Mouse (Mus musculus) stomach, embryonic 14.5 days (tissue): ENCODE results near the gene Nek6. TPM values are rescaled to one million over a fixed set of nuclear protein-coding genes. Genes with fewer than 3 reads are reported as not detected.

Source experiments
- ATAC-seq: fragments of 200-750 bp; cut with Nextera tagmentation; 2 replicates; pipeline ENCODE4 v1.8.0; 2017; ENCODE audit warnings: low read depth, moderate TSS enrichment; ENCODE audit not compliant: insufficient number of reproducible peaks, insufficient read depth, low FRiP score
- H3K27ac ChIP-seq: fragments of 300-500 bp; sonication (generic); 2 replicates; pipeline ENCODE4 v1.5.1; 2014; ENCODE audit warnings: mild to moderate bottlenecking, low read length, moderate library complexity, mixed read lengths
- H3K27me3 ChIP-seq: fragments of 300-500 bp; sonication (generic); 2 replicates; pipeline ENCODE4 v1.6.1; 2014; ENCODE audit warnings: low read length, control low read depth, mixed read lengths; ENCODE audit not compliant: control insufficient read depth, insufficient read depth
- H3K36me3 ChIP-seq: fragments of 300-500 bp; sonication (generic); 2 replicates; pipeline ENCODE4 v1.6.1; 2014; ENCODE audit warnings: mild to moderate bottlenecking, control low read depth, low read length, moderate library complexity, mixed read lengths; ENCODE audit not compliant: control insufficient read depth, insufficient read depth
- H3K4me1 ChIP-seq: fragments of 300-500 bp; sonication (generic); 2 replicates; pipeline ENCODE4 v1.6.1; 2014; ENCODE audit warnings: low read length, control low read depth, mixed read lengths; ENCODE audit not compliant: control insufficient read depth, insufficient read depth
- H3K4me2 ChIP-seq: fragments of 300-500 bp; sonication (generic); replicated peaks from 2 replicates; pipeline ENCODE4 v1.6.1; 2014; ENCODE audit warnings: low read depth, low read length, control low read depth
- H3K4me3 ChIP-seq: fragments of 300-500 bp; sonication (generic); 2 replicates; pipeline ENCODE4 v1.5.1; 2014; ENCODE audit warnings: low read depth, low read length, control low read depth
- H3K9ac ChIP-seq: fragments of 300-500 bp; sonication (generic); replicated peaks from 2 replicates; pipeline ENCODE4 v1.6.1; 2014; ENCODE audit warnings: low read depth, mild to moderate bottlenecking, control low read depth, low read length, moderate library complexity, mixed read lengths
- H3K9me3 ChIP-seq: fragments of 300-500 bp; sonication (generic); 2 replicates; pipeline ENCODE4 v1.6.1; 2016; ENCODE audit warnings: low read depth, low read length, control low read depth; ENCODE audit not compliant: control insufficient read depth
- WGBS: fragments of 180-500 bp; shearing (Covaris S2); extraction: QIAGEN DNeasy Blood & Tissue Kit; methylation state at CpG from one replicate; pipeline ENCODE4 v1.1.7; 2014; 5-methylcytosine and 5-hydroxymethylcytosine counted together
- polyA plus RNA-seq: library from polyadenylated mRNA; unstranded; fragments of >200 nt; fragmentation: Nextera tagmentation; extraction: Ambion mirVana; gene quantifications from 2 replicates; pipeline ENCODE4 v1.2.1, GENCODE M21; 2014

Nek6 gene
- polyA plus RNA-seq, 1 experiment from 2014 or later, result 132 TPM

DNA sequence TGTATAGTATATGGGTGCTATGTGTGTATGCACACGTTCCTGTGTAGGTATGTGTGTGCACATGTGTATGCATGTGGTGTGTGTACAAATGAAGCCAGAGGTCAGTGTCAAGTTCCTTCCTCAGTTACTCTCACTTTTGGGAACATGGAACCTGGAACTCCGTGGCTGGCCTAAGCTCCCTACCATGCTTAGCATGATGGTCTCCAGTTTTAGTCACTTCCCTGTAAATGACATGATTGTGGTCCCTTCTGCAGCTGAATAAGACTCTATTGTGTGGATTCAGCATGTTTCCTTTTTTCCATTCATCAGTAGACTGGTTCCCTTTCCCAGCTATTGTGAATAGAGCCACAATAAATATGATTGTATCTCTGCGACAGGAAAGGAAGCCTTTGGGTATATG lies 31.9 kb upstream of the Nek6 start:
- no peak overlapping the region for H3K4me2 ChIP-seq
- H3K4me1 ChIP-seq, result peaks cover 2% of the 10 kb centered on the region; the same call in 1 of the 2 replicates
- no peak overlapping the region for H3K9ac ChIP-seq
- H3K4me3 ChIP-seq, result no peak overlapping the region
- WGBS, result 77% methylated on average over 3 of the region's 3 CpGs
- H3K27ac ChIP-seq, result no peak overlapping the region
- H3K27me3 ChIP-seq, result no peaks in the 10 kb centered on the region
- ATAC-seq, result no peak
- no peaks in the 10 kb centered on the region for H3K9me3 ChIP-seq
- H3K36me3 ChIP-seq, result no peaks in the 10 kb centered on the region

DNA sequence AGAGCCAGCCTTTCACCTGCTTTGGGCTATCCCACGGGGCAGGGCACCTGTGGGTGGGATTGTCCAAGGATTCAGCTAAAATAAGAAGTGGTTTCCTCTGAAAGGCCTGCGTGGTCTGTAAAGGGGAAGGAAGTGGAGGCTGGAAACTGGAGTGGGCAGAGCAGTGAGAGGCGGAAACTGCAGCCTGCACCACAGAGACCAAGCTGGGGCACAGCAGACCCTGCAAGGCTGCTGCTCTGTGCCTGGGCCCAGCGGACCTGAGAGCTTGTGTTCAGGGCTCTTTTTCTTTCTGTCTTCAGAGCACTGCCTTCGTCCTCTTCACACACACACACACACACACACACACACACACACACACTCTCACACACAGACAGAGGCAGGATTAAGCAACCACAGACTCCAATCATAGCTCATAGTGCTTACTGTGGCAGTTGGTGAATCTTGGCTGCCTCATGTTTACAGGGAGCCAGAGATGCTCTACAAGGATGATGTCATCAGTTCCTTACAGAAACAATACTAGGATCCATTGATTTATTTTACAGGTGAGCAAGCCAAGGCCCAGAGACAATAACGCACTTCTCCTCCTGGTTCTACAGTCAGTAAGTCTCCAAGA lies 30.2 kb upstream of the Nek6 start:
- H3K9ac ChIP-seq, result no peak overlapping the region
- ATAC-seq, result no peak
- H3K4me1 ChIP-seq, result peaks cover 8% of the 10 kb centered on the region; the same call in 1 of the 2 replicates
- H3K9me3 ChIP-seq, result no peaks in the 10 kb centered on the region
- H3K27me3 ChIP-seq, result no peaks in the 10 kb centered on the region
- WGBS, result 83% methylated on average over 6 of the region's 6 CpGs
- no peak overlapping the region for H3K4me3 ChIP-seq
- H3K27ac ChIP-seq, result no peak overlapping the region; the same call in 1 of the 2 replicates
- H3K36me3 ChIP-seq, result no peaks in the 10 kb centered on the region
- no peak overlapping the region for H3K4me2 ChIP-seq

DNA sequence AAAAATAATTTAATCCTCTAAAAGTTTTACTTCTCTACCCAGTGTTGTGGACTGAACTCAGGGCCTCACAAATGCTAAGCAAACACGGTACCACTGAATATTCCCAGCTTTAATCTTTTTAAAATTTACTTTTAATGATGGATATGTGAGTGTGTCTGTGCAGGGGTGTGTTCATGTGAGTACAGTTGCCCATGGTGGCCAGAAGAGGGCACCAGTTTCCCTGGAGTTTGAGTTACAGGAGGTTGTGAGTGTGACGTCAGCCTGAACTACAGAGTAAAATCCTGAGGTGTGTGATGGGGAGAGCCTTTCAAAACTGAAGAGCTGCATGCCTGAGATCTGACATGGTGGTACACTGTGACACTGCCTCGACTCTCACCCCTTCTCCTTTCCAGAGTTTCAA lies 29.3 kb upstream of the Nek6 start:
- no peak overlapping the region for H3K9ac ChIP-seq
- ATAC-seq, result no peak

DNA sequence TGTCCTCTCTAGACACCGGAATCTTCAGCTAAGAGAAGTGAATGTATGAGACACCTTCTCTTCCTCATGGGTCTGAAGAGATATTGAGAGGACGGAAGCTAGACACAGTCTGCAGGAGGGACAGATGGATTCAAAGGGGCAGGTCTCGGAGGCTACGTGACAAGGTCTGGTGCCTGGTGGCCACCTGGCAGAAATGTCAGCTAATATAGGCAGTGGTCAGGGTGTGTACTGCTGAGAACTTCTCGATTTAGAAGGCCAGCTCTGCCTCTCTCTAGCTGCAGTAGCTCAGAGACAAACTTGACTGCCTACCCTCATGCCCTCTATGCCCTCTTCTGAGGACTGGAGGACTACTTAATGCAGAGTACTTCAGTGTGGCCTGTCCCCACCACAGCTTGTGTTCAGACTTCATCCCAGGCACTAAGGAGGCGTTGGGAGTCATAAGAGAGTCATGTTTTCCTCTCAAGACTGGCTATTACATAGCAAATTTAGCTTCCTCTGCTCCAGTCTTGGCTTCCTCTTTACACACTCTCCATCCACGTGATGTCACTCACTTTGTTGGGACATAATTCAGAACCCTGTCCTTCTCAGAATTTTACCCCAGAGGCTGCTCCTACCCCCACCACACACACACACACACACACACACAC lies 28.3 kb upstream of the Nek6 start:
- no peaks in the 10 kb centered on the region for H3K27me3 ChIP-seq
- no peak for ATAC-seq
- no peak overlapping the region for H3K27ac ChIP-seq
- no peak overlapping the region for H3K4me3 ChIP-seq
- H3K36me3 ChIP-seq, result no peaks in the 10 kb centered on the region
- peaks cover 6% of the 10 kb centered on the region; the same call in 1 of the 2 replicates for H3K4me1 ChIP-seq
- H3K4me2 ChIP-seq, result no peak overlapping the region
- 82% methylated on average over 7 of the region's 7 CpGs for WGBS
- H3K9me3 ChIP-seq, result no peaks in the 10 kb centered on the region
- H3K9ac ChIP-seq, result no peak overlapping the region

More for the DNA sequence above, 29.3 kb upstream of the Nek6 start:
- Histone ChIP-seq H3K9me3 (no peaks in the 10 kb centered on the region), H3K27me3 (no peaks in the 10 kb centered on the region), H3K4me1 (peaks cover 6% of the 10 kb centered on the region; the same call in 1 of the 2 replicates), H3K36me3 (no peaks in the 10 kb centered on the region), H3K27ac (no peak overlapping the region), H3K4me3 (no peak overlapping the region), H3K4me2 (no peak overlapping the region)
- 81% methylated on average over 3 of the region's 3 CpGs for WGBS

DNA sequence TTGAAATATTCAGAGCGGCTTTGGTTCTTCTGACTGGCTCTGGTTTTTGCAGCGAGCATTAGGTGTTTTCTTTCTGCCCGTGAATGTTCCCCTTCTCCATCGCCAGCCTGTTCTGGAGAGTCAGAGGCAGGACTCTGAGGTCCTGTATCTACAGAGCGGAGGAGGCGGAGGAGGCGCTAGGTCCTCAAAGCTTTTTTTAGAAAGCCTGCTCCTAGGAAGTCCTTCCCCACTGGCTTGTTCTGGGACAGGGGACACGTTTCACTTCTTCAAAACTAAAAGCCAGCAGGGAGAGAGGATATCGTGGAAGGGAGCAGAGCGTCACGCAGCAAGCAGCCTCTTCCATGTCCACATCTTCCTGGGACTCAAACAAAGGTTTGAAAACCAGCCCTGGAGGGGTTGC lies 26.9 kb upstream of the Nek6 start:
- H3K27me3 ChIP-seq, result no peaks in the 10 kb centered on the region
- no peaks in the 10 kb centered on the region for H3K36me3 ChIP-seq
- H3K9me3 ChIP-seq, result no peaks in the 10 kb centered on the region
- peaks cover 6% of the 10 kb centered on the region; the same call in 1 of the 2 replicates for H3K4me1 ChIP-seq
- H3K4me2 ChIP-seq, result no peak overlapping the region
- H3K4me3 ChIP-seq, result no peak overlapping the region
- ATAC-seq, result no peak
- peak overlapping the region; percentile 52; the same call in 1 of the 2 replicates for H3K27ac ChIP-seq
- H3K9ac ChIP-seq, result no peak overlapping the region
- WGBS, result 75% methylated on average over 11 of the region's 11 CpGs

DNA sequence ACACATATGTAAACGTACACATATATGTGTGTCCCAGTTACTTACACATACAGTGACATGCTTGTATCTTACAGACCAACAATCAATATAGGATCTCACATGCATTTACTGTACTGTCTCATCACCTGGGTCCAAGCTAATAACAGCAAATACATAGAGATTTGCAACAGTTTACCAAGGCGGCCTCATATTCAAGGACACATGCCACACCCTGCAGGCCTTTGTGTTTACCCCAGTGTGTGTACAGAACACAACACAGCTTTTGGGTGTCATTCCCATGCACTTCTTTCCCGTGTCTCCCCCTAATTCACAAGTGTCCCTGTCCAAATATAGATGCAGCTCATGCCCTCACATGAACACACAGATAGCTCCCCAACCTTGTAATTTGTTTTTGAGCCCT lies 26.0 kb upstream of the Nek6 start:
- no peak; the same call in 1 of the 2 replicates for ATAC-seq
- Histone ChIP-seq H3K9ac (no peak overlapping the region), H3K36me3 (no peaks in the 10 kb centered on the region), H3K4me3 (no peak overlapping the region), H3K4me1 (peaks cover 6% of the 10 kb centered on the region; the same call in 1 of the 2 replicates), H3K27me3 (no peaks in the 10 kb centered on the region), H3K4me2 (no peak overlapping the region), H3K9me3 (no peaks in the 10 kb centered on the region), H3K27ac (peak overlapping the region; percentile 80; the same call in 1 of the 2 replicates)
- WGBS, result 72% methylated on average over 3 of the region's 3 CpGs

DNA sequence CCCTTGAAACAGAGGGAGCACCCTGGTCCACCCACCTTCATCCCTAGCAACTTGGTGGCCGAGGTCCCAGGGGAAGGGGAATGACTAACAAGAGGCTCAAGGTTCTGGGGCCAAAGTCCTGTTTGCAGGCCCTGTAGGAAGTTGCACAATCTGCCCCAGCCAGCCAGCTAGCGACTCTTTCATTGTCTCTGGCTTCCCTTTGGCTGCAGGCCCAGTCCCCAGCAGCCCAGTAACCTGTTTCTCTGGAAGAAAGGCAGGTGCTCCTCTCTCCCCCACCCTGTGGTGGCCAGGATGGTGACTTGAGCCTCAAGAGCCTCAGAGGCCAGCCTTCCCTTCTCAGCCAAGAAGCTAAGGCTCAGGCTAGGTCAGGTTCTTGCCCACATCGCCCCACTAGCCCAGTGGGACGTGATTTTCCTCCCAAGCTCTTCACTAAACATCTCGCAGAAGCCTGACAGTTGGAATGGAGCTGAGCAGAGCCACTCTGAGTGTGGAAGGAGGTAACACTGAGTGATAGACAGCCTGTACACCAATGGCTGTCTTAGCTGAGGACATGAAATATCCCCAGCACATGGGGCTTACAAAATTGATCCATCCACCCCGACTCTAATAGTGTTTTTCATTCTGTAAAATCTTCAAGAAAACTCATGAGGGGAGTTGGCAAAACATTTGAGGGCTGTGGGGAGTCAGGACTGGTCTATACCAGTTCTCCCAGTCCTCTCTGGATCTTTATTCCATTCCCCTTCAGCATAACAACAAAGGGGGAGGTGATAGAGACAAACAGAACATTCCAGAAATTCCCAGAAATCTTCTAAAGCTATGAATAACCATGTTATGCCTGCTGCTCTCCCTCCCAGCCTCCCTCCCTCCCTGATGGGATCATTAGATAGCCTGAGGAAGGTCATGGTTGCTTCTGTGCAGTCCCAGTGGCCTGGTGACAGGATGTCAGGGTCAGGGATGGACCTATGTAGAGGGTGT lies 25.2 kb upstream of the Nek6 start:
- H3K27ac ChIP-seq, result peak overlapping the region; percentile 80; the same call in 1 of the 2 replicates
- no peak overlapping the region for H3K4me2 ChIP-seq
- 58% methylated on average over 6 of the region's 6 CpGs for WGBS
- peaks cover 6% of the 10 kb centered on the region; the same call in 1 of the 2 replicates for H3K4me1 ChIP-seq
- no peak overlapping the region for H3K4me3 ChIP-seq
- H3K9me3 ChIP-seq, result no peaks in the 10 kb centered on the region
- H3K27me3 ChIP-seq, result no peaks in the 10 kb centered on the region
- no peak overlapping the region for H3K9ac ChIP-seq
- no peaks in the 10 kb centered on the region for H3K36me3 ChIP-seq
- peak; percentile 81 for ATAC-seq

DNA sequence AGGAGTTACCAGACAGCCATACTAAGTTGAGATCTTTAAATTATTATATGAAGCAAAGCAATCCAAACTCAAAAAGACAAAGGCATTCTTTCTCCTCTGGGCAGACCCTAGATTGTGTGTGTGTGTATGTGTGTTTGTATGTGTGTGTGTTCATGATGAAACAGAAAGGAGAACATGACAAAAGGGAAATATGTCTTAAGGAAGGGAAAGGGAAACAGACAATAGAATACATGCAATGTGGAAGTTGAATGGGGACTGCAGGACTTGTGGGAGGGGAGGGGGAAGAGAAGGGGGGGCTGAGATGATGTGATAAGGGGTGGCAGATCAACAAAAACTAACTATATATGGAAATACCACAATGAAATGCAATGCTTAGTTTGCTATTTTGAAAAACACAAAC lies 13.8 kb upstream of the Nek6 start:
- Histone ChIP-seq H3K4me2 (no peak overlapping the region), H3K36me3 (no peaks in the 10 kb centered on the region), H3K9ac (no peak overlapping the region), H3K9me3 (no peaks in the 10 kb centered on the region), H3K4me1 (no peaks in the 10 kb centered on the region), H3K4me3 (no peak overlapping the region), H3K27ac (no peak overlapping the region), H3K27me3 (no peaks in the 10 kb centered on the region)
- no peak for ATAC-seq
